Mouse (Mus musculus) embryo, embryonic 11 days (tissue): ENCODE data around the gene Rtbdn.
A peak's percentile ranks its signal among the peaks of the same experiment; 100 is the strongest.

Experiments
- DNase-seq: peaks from one replicate; pipeline ENCODE4 v3.0.0-alpha.2; 2015

Rtbdn gene

GRCm38 (mm10) chr8:84980622-84981358 is 34.0 kb downstream of the Rtbdn start:
- peak; percentile 45 for DNase-seq

GRCm38 (mm10) chr8:84981644-84982498 is 35.1 kb downstream of the Rtbdn start:
- DNase-seq = no peak

DNA sequence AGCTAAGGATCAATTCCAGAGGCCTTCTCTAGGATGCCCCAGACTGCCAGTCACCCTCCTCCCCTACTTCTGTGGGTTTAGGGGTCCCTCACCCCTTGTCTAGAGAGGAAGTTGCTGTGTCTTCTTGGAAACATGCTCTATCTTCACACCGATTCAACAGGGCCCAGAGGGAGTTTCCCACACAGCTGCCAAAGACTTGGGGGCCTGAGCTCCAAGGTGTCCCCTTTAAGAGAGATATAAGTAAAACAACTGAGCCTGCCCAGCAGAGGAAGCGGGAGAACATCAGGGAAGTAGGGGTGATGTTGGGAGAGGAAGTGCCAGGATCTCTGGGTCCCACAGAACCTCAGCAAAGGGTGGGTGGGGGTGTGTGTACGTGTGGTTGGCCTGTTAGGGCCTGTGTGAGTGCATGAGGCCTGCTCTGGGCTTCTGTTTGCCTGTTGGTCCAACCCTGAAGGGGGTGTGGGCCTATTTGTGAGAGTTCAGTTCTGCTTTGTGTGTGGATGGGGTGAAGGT is 35.8 kb downstream of the Rtbdn start:
- no peak for DNase-seq

DNA sequence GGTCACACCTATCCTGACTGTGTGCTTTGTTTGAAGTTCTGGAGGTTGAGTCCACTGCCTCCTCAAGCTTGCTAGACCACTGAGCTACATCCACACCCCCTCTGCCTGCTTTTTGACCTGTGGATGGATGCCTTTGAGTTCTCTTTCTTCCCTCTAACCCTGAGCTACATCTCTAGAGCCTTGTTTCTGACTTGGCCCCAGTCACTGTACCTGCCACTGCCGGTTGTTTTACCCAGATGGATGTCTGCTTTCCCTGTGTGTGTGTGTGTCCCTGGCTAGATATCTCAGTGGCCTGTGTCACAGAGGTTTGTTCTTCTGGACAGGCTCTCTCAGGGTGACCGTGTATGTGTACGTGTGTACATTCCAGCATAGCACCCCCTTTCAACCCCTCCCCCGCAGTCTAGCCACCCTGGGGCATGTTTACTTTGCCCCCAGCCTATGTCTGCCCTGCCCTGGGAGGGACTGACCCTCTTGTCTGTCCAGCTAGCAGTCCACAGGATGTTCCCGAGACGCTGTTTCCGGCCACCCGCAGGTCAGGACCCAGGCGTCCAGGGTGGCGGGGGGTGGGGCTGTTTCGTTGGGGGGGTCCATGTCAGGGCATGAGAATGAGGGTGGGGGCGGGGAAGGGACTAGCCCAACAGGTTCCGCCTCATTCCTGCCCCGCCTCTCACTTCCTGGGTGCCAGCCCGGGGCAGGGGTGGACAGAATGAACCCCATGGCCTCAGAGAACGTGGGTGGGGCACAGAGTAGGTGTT is 37.7 kb downstream of the Rtbdn start:
- DNase-seq = peak; percentile 20

DNA sequence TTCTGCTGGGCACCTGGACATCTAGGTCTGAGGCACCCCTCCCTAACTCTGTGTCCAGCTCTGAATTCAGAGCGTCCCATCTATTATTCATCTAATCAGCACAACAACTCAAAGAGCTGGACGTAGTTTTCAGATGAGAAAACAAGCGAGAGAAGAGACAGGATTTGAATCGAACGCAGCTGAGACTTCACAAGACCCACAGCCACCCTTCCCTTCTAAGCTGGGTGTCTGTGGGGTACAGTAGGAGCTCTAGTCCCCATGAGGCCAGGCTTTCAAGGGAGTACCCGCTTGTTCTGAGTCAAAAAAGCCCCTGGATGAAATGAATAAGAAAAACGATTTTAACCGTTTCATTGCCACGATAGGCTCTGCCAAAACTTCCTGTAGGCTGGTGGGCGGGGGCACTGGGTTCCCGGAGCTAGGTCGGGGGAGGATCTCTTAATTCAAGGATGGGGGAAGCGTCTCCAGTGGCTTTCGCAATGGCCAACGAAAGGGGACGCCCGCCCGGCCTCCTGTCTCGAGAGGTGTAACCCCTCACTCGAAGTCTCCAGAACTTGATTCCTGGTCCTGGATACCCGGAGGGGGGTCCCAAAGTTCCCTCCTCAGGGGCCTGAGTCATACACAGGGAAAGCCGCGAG is 38.4 kb downstream of the Rtbdn start:
- DNase-seq = peak; percentile 56

DNA sequence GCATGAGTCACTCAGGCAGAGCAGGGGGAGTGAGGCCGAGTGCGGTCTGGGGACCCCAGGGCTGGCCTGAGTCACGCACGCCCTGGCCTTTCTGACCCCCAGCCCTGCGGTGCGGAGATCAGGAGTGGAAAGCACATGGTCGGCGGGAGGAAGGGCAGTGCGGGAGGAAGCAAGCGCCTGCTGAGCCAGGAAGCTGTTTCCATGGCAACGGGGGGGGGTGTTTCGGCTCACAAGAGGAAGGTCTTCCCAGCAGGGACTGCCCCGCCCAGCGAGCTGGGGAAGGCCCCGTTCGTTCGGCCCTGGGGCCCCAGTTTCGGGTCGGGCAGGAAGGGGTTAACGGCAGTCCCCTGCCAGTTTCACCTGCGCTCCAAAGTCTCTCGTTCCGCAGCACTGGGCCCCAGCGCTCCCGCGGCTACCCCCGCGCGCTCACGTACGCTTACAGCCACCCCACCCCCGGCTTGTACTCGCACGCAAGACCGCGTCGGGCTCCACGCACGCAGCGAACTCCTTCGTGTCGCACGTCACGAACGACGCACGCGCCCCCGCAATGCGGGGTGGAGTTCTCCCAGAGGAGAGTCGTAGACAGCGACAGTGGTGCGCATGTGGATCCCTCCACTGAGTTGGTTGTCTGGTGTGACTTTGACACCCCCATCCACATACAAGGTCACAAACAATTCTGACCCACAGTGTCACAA is 39.0 kb downstream of the Rtbdn start:
- peak; percentile 88 for DNase-seq

- no peak for DNase-seq
Observed at GRCm38 (mm10) chr8:84986379-84986945, 39.7 kb downstream of the Rtbdn start.

DNA sequence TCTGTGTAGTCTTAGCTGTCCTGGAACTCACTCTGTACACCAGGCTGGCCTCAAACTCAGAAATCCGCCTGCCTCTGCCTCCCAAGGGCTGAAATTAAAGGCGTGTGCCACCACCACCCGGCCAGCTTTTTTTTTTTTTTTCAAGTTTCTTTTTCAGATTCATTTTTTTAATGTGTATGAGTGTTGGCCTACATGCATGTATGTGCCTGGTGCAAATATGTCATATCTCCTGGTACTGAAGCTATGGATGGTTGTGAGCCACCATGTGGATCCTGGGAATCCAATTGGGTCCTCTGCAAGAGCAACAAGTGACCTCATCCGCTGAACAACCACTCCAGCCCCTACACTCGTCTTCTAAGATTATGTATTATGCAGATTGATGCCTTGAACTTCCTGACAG is 40.6 kb downstream of the Rtbdn start:
- DNase-seq = no peak

GRCm38 (mm10) chr8:84987903-84988302 is 41.1 kb downstream of the Rtbdn start:
- DNase-seq = no peak

DNA sequence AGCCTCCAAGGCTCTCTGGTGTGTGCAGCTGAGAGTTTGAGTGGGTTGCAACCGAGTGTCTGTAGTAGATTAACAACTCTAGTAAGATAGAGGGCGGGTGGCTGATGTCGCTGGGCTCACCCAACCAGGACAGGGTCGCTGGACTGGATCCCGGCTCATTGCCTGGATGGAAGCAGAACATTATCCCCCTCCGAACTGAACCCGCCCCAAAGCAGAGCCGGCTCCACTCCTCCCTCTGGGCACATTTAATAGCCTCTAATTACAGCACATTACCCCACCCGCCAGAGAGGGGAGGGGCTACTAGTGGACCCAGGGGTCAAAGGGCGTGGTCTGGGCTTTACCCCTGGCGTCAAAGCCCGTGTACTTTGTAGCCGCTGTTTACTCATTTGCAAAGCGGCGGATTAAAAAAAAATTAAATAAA is 42.5 kb downstream of the Rtbdn start:
- peak; percentile 34 for DNase-seq

DNA sequence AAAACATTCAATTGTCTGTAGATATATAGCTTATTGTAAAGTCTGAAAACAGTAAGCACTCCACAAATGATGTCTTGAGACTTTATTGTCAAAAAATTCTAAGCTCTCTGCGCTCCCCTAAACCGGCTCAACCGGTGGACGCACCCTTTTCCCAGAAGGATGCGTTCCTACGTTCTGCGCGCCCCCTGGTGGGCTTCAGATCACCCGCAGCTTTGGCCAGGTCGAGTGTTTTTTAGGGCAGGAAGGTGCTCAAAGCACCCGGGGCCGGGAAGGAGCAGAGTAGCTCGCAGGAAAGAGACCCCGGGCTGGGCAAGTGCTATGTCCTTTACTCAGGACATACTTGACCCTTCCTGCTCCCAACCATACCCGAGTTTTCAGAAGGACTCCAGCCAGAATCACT is 43.0 kb downstream of the Rtbdn start:
- peak; percentile 95 for DNase-seq

- peak; percentile 98 for DNase-seq
Observed at GRCm38 (mm10) chr8:84990349-84990748, 43.6 kb downstream of the Rtbdn start, which contains the start of gene Hook2. Gene Hook2, plus strand, starts transcription at chr8:84990603.

GRCm38 (mm10) chr8:84990836-84991235 is 44.0 kb downstream of the Rtbdn start:
- DNase-seq = peak; percentile 62

- DNase-seq = no peak
Observed at GRCm38 (mm10) chr8:84994375-84994774, 47.6 kb downstream of the Rtbdn start.

- peak; percentile 40 for DNase-seq
Observed at GRCm38 (mm10) chr8:84995680-84996079, 48.9 kb downstream of the Rtbdn start.

DNA sequence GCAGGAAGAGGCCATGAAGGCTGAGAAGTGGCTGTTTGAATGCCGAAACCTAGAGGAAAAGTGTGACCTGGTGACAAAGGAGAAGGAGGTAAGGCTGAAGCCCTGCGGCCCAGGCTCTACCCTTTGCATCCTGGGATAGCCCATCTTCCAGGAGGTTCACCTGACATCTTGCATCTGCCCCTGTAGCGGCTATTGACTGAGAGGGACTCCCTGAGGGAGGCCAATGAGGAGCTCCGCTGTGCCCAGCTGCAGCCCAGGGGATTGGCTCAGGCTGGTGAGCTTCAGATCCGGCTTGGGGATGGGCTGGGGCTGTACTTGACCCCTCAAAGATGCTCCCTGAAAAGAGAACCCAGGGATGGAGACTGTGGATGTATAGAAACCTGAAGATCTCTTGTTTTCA is 50.2 kb downstream of the Rtbdn start:
- DNase-seq = no peak

GRCm38 (mm10) chr8:84997649-84998295 is 51.0 kb downstream of the Rtbdn start:
- peak; percentile 93 for DNase-seq
